Mouse (Mus musculus) myocyte (in vitro differentiated cells): ENCODE measurements around the gene Esrrg.

ENCODE experiments used
- CEBPB ChIP-seq: IDR thresholded peaks from 2 replicates; pipeline ENCODE4 v1.6.1; 2011; ENCODE audit warnings: mild to moderate bottlenecking, moderate library complexity; ENCODE audit not compliant: poor library complexity, insufficient read depth, severe bottlenecking
- MYOD1 ChIP-seq, 3 experiments: IDR thresholded peaks; one replicate each; pipeline ENCODE4 v1.6.1; 2011; ENCODE audit warnings: control low read depth in 2 of 3, low read depth in 2 of 3, mild to moderate bottlenecking in 2 of 3, moderate library complexity in 1 of 3; ENCODE audit not compliant: insufficient read length in 2 of 3, control insufficient read depth in 1 of 3
- MYOG ChIP-seq, 3 experiments: IDR thresholded peaks; one replicate each; pipeline ENCODE4 v1.6.1; 2011; ENCODE audit warnings: control low read depth in 2 of 3, low read depth in 2 of 3, mild to moderate bottlenecking in 2 of 3; ENCODE audit not compliant: insufficient read length in 2 of 3, control insufficient read depth in 1 of 3, insufficient read depth in 1 of 3
- POLR2A ChIP-seq: IDR thresholded peaks from one replicate; pipeline ENCODE4 v1.6.1; 2011; ENCODE audit warnings: low read depth, mild to moderate bottlenecking, control low read depth, moderate library complexity; ENCODE audit not compliant: insufficient read length
- POLR2AphosphoS2 ChIP-seq: IDR thresholded peaks from one replicate; pipeline ENCODE4 v1.6.1; 2011; ENCODE audit warnings: low read depth, control low read depth; ENCODE audit not compliant: insufficient read length
- SRF ChIP-seq: IDR thresholded peaks from one replicate; pipeline ENCODE4 v1.6.1; 2011; ENCODE audit warnings: low read depth; ENCODE audit not compliant: control insufficient read depth, insufficient read length
- TCF12 ChIP-seq: IDR thresholded peaks from one replicate; pipeline ENCODE4 v1.6.1; 2011; ENCODE audit warnings: mild to moderate bottlenecking, control low read depth; ENCODE audit not compliant: poor library complexity, insufficient read depth, severe bottlenecking
- USF1 ChIP-seq: IDR thresholded peaks from one replicate; pipeline ENCODE4 v1.6.1; 2011; ENCODE audit warnings: low read depth, mild to moderate bottlenecking, control low read depth, moderate library complexity

DNA sequence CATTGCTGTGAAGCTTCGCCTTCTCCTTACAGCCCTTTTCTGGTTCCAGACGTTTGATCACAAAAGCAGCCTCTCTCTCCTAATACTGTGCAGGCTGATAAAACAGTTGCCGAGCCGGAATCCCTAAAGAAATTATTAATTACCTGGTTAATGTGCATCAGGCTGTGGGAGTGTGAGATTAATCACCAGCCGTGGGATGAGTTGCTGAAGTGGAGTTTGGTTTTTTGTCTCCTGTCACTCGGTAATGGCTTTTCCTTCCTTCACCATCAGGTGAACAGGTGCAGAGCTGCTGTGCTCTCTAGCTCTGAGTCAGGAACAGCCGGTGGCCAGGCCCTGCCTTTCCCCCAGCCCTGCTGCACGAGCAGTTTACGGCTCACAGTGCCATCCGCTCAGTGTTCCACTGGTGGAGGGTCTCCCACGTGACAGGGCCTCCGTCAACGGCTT lies 212.8 kb downstream of the Esrrg start:
- TF ChIP-seq POLR2AphosphoS2 (no peak), MYOD1 (IDR thresholded peaks at IDR 0.05; ENCODE audit: control insufficient read depth in 1 of 3, insufficient read length in 2 of 3, low read depth in 2 of 3) (peak in 2 of 3 experiments; percentile 3 to 58), MYOG (IDR thresholded peaks at IDR 0.05; ENCODE audit: control insufficient read depth in 1 of 3, insufficient read depth in 1 of 3, insufficient read length in 2 of 3, low read depth in 2 of 3) (peak in 1 of 3 experiments; percentile 59), POLR2A (no peak), USF1 (no peak), SRF (no peak), CEBPB (no peak), TCF12 (no peak)
